20 mouse cellular contexts compared by ENCODE assay signal in genomic region chr16:63501456-63501855, GRCm38 (mm10).
DNase-seq lines count a peak whose midpoint lies in the region; ATAC-seq lines count a peak whose summit lies in the region.
"Had no signal": no experiment of that assay in that cellular context is flagged by ENCODE, and none has a peak within 500 bp of the region (broad histone marks: within the 10 kb centered on the region; RNA-seq: fewer than 3 reads in every experiment).

No protein-coding gene starts in this region.

- no peak overlapping the region for H3K9ac ChIP-seq in midbrain, embryonic 15.5 days
- no peak overlapping the region for H3K9ac ChIP-seq in forebrain, embryonic 14.5 days (ENCODE audit: low read length)
- H3K9ac ChIP-seq: heart, embryonic 15.5 days; liver, embryonic 13.5 days; lung, embryonic 15.5 days had no signal

- WGBS in midbrain, embryonic 10.5 days, result 42% methylated on average over 6 of the region's 6 CpGs
- WGBS in midbrain, embryonic 15.5 days, result 63% methylated on average over 6 of the region's 6 CpGs
- WGBS in forebrain, embryonic 14.5 days, result 7% methylated on average over 6 of the region's 6 CpGs

- intact Hi-C loops in gastrocnemius, postnatal 14 days (cut with DNase I; ENCODE audit: low total_unique reads), result no loop called here

- peak overlapping the region; percentile 57; the same call in 1 of the 2 replicates for H3K27ac ChIP-seq in midbrain, embryonic 10.5 days (replicated peaks)
- H3K27ac ChIP-seq in midbrain, embryonic 15.5 days, result no peak overlapping the region
- H3K27ac ChIP-seq in forebrain, embryonic 14.5 days (ENCODE audit: low read depth, low read length), result peak overlapping the region; percentile 28; the same call in 1 of the 2 replicates
- H3K27ac ChIP-seq: heart, embryonic 15.5 days; kidney, postnatal 0 days; liver, embryonic 13.5 days; lung, embryonic 15.5 days had no signal

- no peaks in the 10 kb centered on the region for H3K27me3 ChIP-seq in midbrain, embryonic 10.5 days (ENCODE audit: low read depth, poor library complexity, severe bottlenecking)
- H3K27me3 ChIP-seq in midbrain, embryonic 15.5 days (replicated peaks), result no peaks in the 10 kb centered on the region
- H3K27me3 ChIP-seq in forebrain, embryonic 14.5 days (replicated peaks; ENCODE audit: control insufficient read depth, insufficient read depth, low read length), result no peaks in the 10 kb centered on the region
- H3K27me3 ChIP-seq: heart, embryonic 15.5 days; liver, embryonic 13.5 days; lung, embryonic 15.5 days had no signal

- H3K9me3 ChIP-seq in midbrain, embryonic 10.5 days (replicated peaks), result no peaks in the 10 kb centered on the region
- H3K9me3 ChIP-seq in midbrain, embryonic 15.5 days, result no peaks in the 10 kb centered on the region
- H3K9me3 ChIP-seq in forebrain, embryonic 14.5 days (replicated peaks; ENCODE audit: control insufficient read depth, low read length), result no peaks in the 10 kb centered on the region
- H3K9me3 ChIP-seq: heart, embryonic 15.5 days; liver, embryonic 13.5 days; lung, embryonic 15.5 days had no signal

- H3K4me3 ChIP-seq in midbrain, embryonic 10.5 days, result no peak overlapping the region
- no peak overlapping the region for H3K4me3 ChIP-seq in midbrain, embryonic 15.5 days
- H3K4me3 ChIP-seq in forebrain, embryonic 14.5 days (ENCODE audit: low read depth, low read length), result no peak overlapping the region
- H3K4me3 ChIP-seq: erythroblast, embryonic 14.5 days; heart, embryonic 15.5 days; liver, embryonic 13.5 days; lung, embryonic 15.5 days had no signal

- H3K36me3 ChIP-seq in midbrain, embryonic 10.5 days, result no peaks in the 10 kb centered on the region
- no peaks in the 10 kb centered on the region for H3K36me3 ChIP-seq in midbrain, embryonic 15.5 days (replicated peaks)
- no peaks in the 10 kb centered on the region for H3K36me3 ChIP-seq in forebrain, embryonic 14.5 days (ENCODE audit: control insufficient read depth, insufficient read depth, low read length)
- H3K36me3 ChIP-seq: heart, embryonic 15.5 days; liver, embryonic 13.5 days; lung, embryonic 15.5 days had no signal

- DNase-seq in midbrain, embryonic 10.5 days (ENCODE audit: low spot score), result peak; percentile 44
- DNase-seq in embryo, embryonic 11 days, result peak; percentile 78
- DNase-seq in forebrain, embryonic 14.5 days (ENCODE audit: low spot score), result peak; percentile 55
- DNase-seq in retina, embryonic 14.5 days (ENCODE audit: low spot score), result peak; percentile 61
- no peak for DNase-seq in ovary, postnatal 10 days (ENCODE audit: low spot score)
- DNase-seq in gastrocnemius, postnatal 14 days, result no peak
- DNase-seq: adrenal gland, postnatal 25 days; cerebellum, adult 9-11 months; heart, adult 18-20 months; liver, embryonic 13.5 days; spleen, adult 18-20 months; thymus, adult 2 months had no signal

- no peak for ATAC-seq in midbrain, embryonic 15.5 days (replicated peaks)
- peak; percentile 84 for ATAC-seq in forebrain, embryonic 14.5 days
- ATAC-seq: activated CD4-positive, CD25-positive, alpha-beta regulatory T cell, adult 4 months; intestine, embryonic 16.5 days; Patski had no signal

- no peak overlapping the region for H3K4me2 ChIP-seq in midbrain, embryonic 15.5 days
- no peak overlapping the region for H3K4me2 ChIP-seq in forebrain, embryonic 14.5 days (ENCODE audit: low read length)
- H3K4me2 ChIP-seq: heart, embryonic 15.5 days; liver, embryonic 13.5 days; lung, embryonic 15.5 days had no signal

- 0 out of 2 replicates have a peak, but pooled peaks cover 6% of the 10 kb centered on the region for H3K4me1 ChIP-seq in midbrain, embryonic 10.5 days
- no peaks in the 10 kb centered on the region for H3K4me1 ChIP-seq in midbrain, embryonic 15.5 days
- H3K4me1 ChIP-seq in forebrain, embryonic 14.5 days (ENCODE audit: control insufficient read depth, insufficient read depth, low read length), result no peaks in the 10 kb centered on the region
- H3K4me1 ChIP-seq: heart, embryonic 15.5 days; liver, embryonic 13.5 days; lung, embryonic 15.5 days had no signal

Comparison
In these comparisons a context has a peak if more than half of its experiments do, and no peak if none do; other contexts are left out.
1. DNase-seq: peak in midbrain, embryonic 10.5 days (single experiment), embryo, embryonic 11 days (single experiment), forebrain, embryonic 14.5 days (single experiment) and retina, embryonic 14.5 days (single experiment); none in ovary, postnatal 10 days (single experiment) and gastrocnemius, postnatal 14 days (single experiment).